18 mouse cellular contexts compared by ENCODE assay signal in genomic region chr3:108022650-108023049, GRCm38 (mm10). TPM values are rescaled to one million over a fixed set of nuclear protein-coding genes. Genes with fewer than 3 reads are reported as not detected.
DNase-seq lines count a peak whose midpoint lies in the region; ATAC-seq and TF ChIP-seq lines count a peak whose summit lies in the region.
"Had no signal": no experiment of that assay in that cellular context is flagged by ENCODE, and none has a peak within 500 bp of the region (broad histone marks: within the 10 kb centered on the region; RNA-seq: fewer than 3 reads in every experiment).

No protein-coding gene starts in this region.

- no peak overlapping the region for H3K27ac ChIP-seq in embryonic facial prominence, embryonic 14.5 days (replicated peaks; ENCODE audit: low read depth, low read length)
- H3K27ac ChIP-seq in embryonic facial prominence, embryonic 10.5 days (replicated peaks): no peak overlapping the region
- H3K27ac ChIP-seq in liver, adult 2 months (replicated peaks; ENCODE audit: insufficient read depth, low read depth, low read length): no peak overlapping the region
- H3K27ac ChIP-seq: limb, embryonic 13.5 days had no signal

- no peak for TF ChIP-seq CTCF in lung, adult 2 months (IDR thresholded peaks at IDR 0.05; ENCODE audit: insufficient read depth, low read length)
- no peak for TF ChIP-seq CTCF in liver, adult 2 months (IDR thresholded peaks at IDR 0.05; ENCODE audit: low read depth, low read length)

- no peak overlapping the region for H3ac ChIP-seq in myocyte (ENCODE audit: control insufficient read depth, insufficient read length)

- H3K4me1 ChIP-seq in embryonic facial prominence, embryonic 14.5 days (ENCODE audit: control insufficient read depth, insufficient read depth, low read length): peaks cover 8% of the 10 kb centered on the region
- peaks cover 6% of the 10 kb centered on the region for H3K4me1 ChIP-seq in embryonic facial prominence, embryonic 10.5 days
- H3K4me1 ChIP-seq in lung, adult 2 months (ENCODE audit: control insufficient read depth, insufficient read depth, low read length): peaks cover 7% of the 10 kb centered on the region
- H3K4me1 ChIP-seq in liver, adult 2 months (ENCODE audit: control insufficient read depth, insufficient read depth, low read length): peaks cover 28% of the 10 kb centered on the region

- no peak overlapping the region for H3K4me3 ChIP-seq in embryonic facial prominence, embryonic 14.5 days (ENCODE audit: low read depth, low read length)
- no peak overlapping the region for H3K4me3 ChIP-seq in embryonic facial prominence, embryonic 10.5 days
- H3K4me3 ChIP-seq in lung, adult 2 months (replicated peaks; ENCODE audit: extremely low read depth, low read depth, low read length): no peak overlapping the region
- H3K4me3 ChIP-seq in liver, adult 2 months (ENCODE audit: insufficient read depth, low read depth, low read length): no peak overlapping the region
- no peak overlapping the region for H3K4me3 ChIP-seq in myocyte
- H3K4me3 ChIP-seq: limb, embryonic 13.5 days had no signal

- H3K9me3 ChIP-seq in embryonic facial prominence, embryonic 14.5 days (ENCODE audit: control insufficient read depth, low read length): no peaks in the 10 kb centered on the region
- H3K9me3 ChIP-seq in embryonic facial prominence, embryonic 10.5 days: no peaks in the 10 kb centered on the region
- H3K9me3 ChIP-seq: limb, embryonic 13.5 days had no signal

- H3K4me2 ChIP-seq in embryonic facial prominence, embryonic 14.5 days (ENCODE audit: low read depth, low read length): no peak overlapping the region
- H3K4me2 ChIP-seq in myocyte (ENCODE audit: low read depth): no peak overlapping the region
- H3K4me2 ChIP-seq: limb, embryonic 13.5 days had no signal

- H3K9ac ChIP-seq in embryonic facial prominence, embryonic 14.5 days (ENCODE audit: low read depth, low read length): no peak overlapping the region
- H3K9ac ChIP-seq in liver, adult 2 months (ENCODE audit: low read depth, low read length): no peak overlapping the region
- H3K9ac ChIP-seq: limb, embryonic 13.5 days had no signal

- no peaks in the 10 kb centered on the region for H3K27me3 ChIP-seq in embryonic facial prominence, embryonic 14.5 days (replicated peaks; ENCODE audit: control insufficient read depth, insufficient read depth, low read length)
- 0 out of 2 replicates have a peak, but pooled peaks cover 3% of the 10 kb centered on the region for H3K27me3 ChIP-seq in embryonic facial prominence, embryonic 10.5 days (replicated peaks; ENCODE audit: low read depth, poor library complexity, severe bottlenecking)
- H3K27me3 ChIP-seq in liver, adult 2 months (ENCODE audit: control insufficient read depth, insufficient read depth, low read length): no peaks in the 10 kb centered on the region
- H3K27me3 ChIP-seq in myocyte (ENCODE audit: control insufficient read depth, insufficient read depth, insufficient read length): peaks cover 17% of the 10 kb centered on the region
- H3K27me3 ChIP-seq: limb, embryonic 13.5 days had no signal

- H3K36me3 ChIP-seq in embryonic facial prominence, embryonic 14.5 days (ENCODE audit: control insufficient read depth, insufficient read depth, low read length): no peaks in the 10 kb centered on the region
- H3K36me3 ChIP-seq in embryonic facial prominence, embryonic 10.5 days (replicated peaks): no peaks in the 10 kb centered on the region
- no peaks in the 10 kb centered on the region for H3K36me3 ChIP-seq in liver, adult 2 months (ENCODE audit: control insufficient read depth, insufficient read depth, low read length)
- no peaks in the 10 kb centered on the region for H3K36me3 ChIP-seq in myocyte (ENCODE audit: control insufficient read depth, insufficient read depth)
- H3K36me3 ChIP-seq: limb, embryonic 13.5 days had no signal

- H3K79me2 ChIP-seq in liver, adult 2 months (ENCODE audit: control insufficient read depth, insufficient read depth, low read length): no peaks in the 10 kb centered on the region
- no peaks in the 10 kb centered on the region for H3K79me2 ChIP-seq in myocyte (ENCODE audit: control insufficient read depth, insufficient read depth)

- no peak for TF ChIP-seq POLR2A in lung, adult 2 months (IDR thresholded peaks at IDR 0.05; ENCODE audit: borderline replicate concordance, extremely low read depth, low read depth, low read length)
- no peak for TF ChIP-seq POLR2A in liver, adult 2 months (IDR thresholded peaks at IDR 0.05; ENCODE audit: extremely low read depth, insufficient read depth, low read length)
- no peak for TF ChIP-seq POLR2A in myocyte (IDR thresholded peaks at IDR 0.05; ENCODE audit: insufficient read length, low read depth)

- no peak for ATAC-seq in embryonic facial prominence, embryonic 14.5 days (ENCODE audit: low read depth)
- ATAC-seq in inflammation-experienced regulatory T-cells, adult 6 months: no peak
- ATAC-seq: activated CD4-positive, CD25-positive, alpha-beta regulatory T cell, adult 4 months had no signal

- peak; percentile 16 for DNase-seq in embryonic facial prominence, embryonic 14.5 days (ENCODE audit: low spot score)
- DNase-seq in embryonic facial prominence, embryonic 10.5 days (ENCODE audit: low spot score): no peak
- peak; percentile 76 to 81 for DNase-seq in lung, adult 18-20 months
- no peak for DNase-seq in lung, adult 2 months
- DNase-seq in liver, adult 2 months (ENCODE audit: extremely low read depth, low read depth, low spot score): peak; percentile 87
- no peak for DNase-seq in layer of hippocampus, postnatal 36 days
- DNase-seq: kidney, postnatal 14 days; right cerebral cortex, postnatal 25 days; thymus, postnatal 36 days had no signal

- WGBS in embryonic facial prominence, embryonic 14.5 days: 72% methylated on average over 6 of the region's 6 CpGs
- WGBS in embryonic facial prominence, embryonic 10.5 days: 87% methylated on average over 6 of the region's 6 CpGs
- 30% methylated on average over 6 of the region's 6 CpGs for WGBS in lung, adult 2 months
- WGBS in liver, adult 2 months: 15% methylated on average over 6 of the region's 6 CpGs

TF ChIP-seq in myocyte, 11 proteins besides CTCF, POLR2A, EP300 and RAD21:
- TF ChIP-seq SRF (IDR thresholded peaks at IDR 0.05; ENCODE audit: control insufficient read depth, insufficient read length, low read depth): no peak
- no peak for TF ChIP-seq MYOD1 (IDR thresholded peaks at IDR 0.05; ENCODE audit: control insufficient read depth in 1 of 3, insufficient read length in 2 of 3, low read depth in 2 of 3)
- TF ChIP-seq USF1 (IDR thresholded peaks at IDR 0.05; ENCODE audit: low read depth): no peak
- TF ChIP-seq TCF12 (IDR thresholded peaks at IDR 0.05; ENCODE audit: insufficient read depth, poor library complexity, severe bottlenecking): no peak
- 0 out of 2 replicates have a peak, but pooled peaks have one; percentile 18 for TF ChIP-seq CEBPB (IDR thresholded peaks at IDR 0.05; ENCODE audit: insufficient read depth, poor library complexity, severe bottlenecking)
- no peak for TF ChIP-seq TCF3 (IDR thresholded peaks at IDR 0.05; ENCODE audit: insufficient read length, low read depth)

RNA-seq across cellular contexts. Expression of gene Gstm1, which starts 4.9 kb away (rescaled TPM):
- polyA plus RNA-seq in embryonic facial prominence, embryonic 14.5 days (2014; fragmentation: Nextera tagmentation; extraction: Ambion mirVana): 223 and 225 TPM in 2 replicates
- polyA plus RNA-seq in embryonic facial prominence, embryonic 10.5 days (2016; fragmentation: Nextera tagmentation; extraction: Ambion mirVana): 32.4 and 35.2 TPM in 2 replicates
- polyA plus RNA-seq in lung, adult 2 months (2012; rRNA removed): 1,241 and 1,426 TPM in 2 replicates
- total RNA-seq in liver, adult 2 months (2014; rRNA removed): 474 and 907 TPM in 2 replicates
- polyA plus RNA-seq in liver, adult 2 months (2012; rRNA removed): 5,254 and 6,847 TPM in 2 replicates
- polyA plus RNA-seq in myocyte (2012; fragmentation: generic; extraction: Trizol): 42.0 TPM
- total RNA-seq in layer of hippocampus, postnatal 36 days (2021): 100 to 1,000 TPM; 311 to 336 TPM
- polyA plus RNA-seq in inflammation-experienced regulatory T-cells, adult 6 months (2017; shearing (Covaris generic)): 1 to 10 TPM; 1.1 to 2.7 (median 1.4) TPM

RNA-seq across cellular contexts. Expression of gene Gstm4, which starts 22.0 kb away (rescaled TPM):
- polyA plus RNA-seq in embryonic facial prominence, embryonic 14.5 days (2014; fragmentation: Nextera tagmentation; extraction: Ambion mirVana): 14.1 and 14.2 TPM in 2 replicates
- 12.9 and 13.2 TPM in 2 replicates for polyA plus RNA-seq in embryonic facial prominence, embryonic 10.5 days (2016; fragmentation: Nextera tagmentation; extraction: Ambion mirVana)
- polyA plus RNA-seq in lung, adult 2 months (2012; rRNA removed): 11.7 and 17.9 TPM in 2 replicates
- 19.8 and 26.5 TPM in 2 replicates for total RNA-seq in liver, adult 2 months (2014; rRNA removed)
- polyA plus RNA-seq in liver, adult 2 months (2012; rRNA removed): 86.0 and 98.9 TPM in 2 replicates
- polyA plus RNA-seq in myocyte (2012; fragmentation: generic; extraction: Trizol): 0.52 TPM
- total RNA-seq in layer of hippocampus, postnatal 36 days (2021): 10 to 100 TPM; 11.3 to 12.4 TPM
- polyA plus RNA-seq in inflammation-experienced regulatory T-cells, adult 6 months (2017; shearing (Covaris generic)): 1 to 10 TPM; 3.1 to 5.5 (median 5.0) TPM

RNA-seq across cellular contexts. Expression of gene Gstm2, which starts 36.4 kb away (rescaled TPM):
- 60.5 and 64.7 TPM in 2 replicates for polyA plus RNA-seq in embryonic facial prominence, embryonic 14.5 days (2014; fragmentation: Nextera tagmentation; extraction: Ambion mirVana)
- 21.0 and 21.8 TPM in 2 replicates for polyA plus RNA-seq in embryonic facial prominence, embryonic 10.5 days (2016; fragmentation: Nextera tagmentation; extraction: Ambion mirVana)
- polyA plus RNA-seq in lung, adult 2 months (2012; rRNA removed): 183 and 285 TPM in 2 replicates
- total RNA-seq in liver, adult 2 months (2014; rRNA removed): 79.1 and 88.5 TPM in 2 replicates
- 222 and 270 TPM in 2 replicates for polyA plus RNA-seq in liver, adult 2 months (2012; rRNA removed)
- 17.1 TPM for polyA plus RNA-seq in myocyte (2012; fragmentation: generic; extraction: Trizol)
- total RNA-seq in layer of hippocampus, postnatal 36 days (2021): 1 to 10 TPM; 3.1 to 3.6 TPM
- polyA plus RNA-seq in inflammation-experienced regulatory T-cells, adult 6 months (2017; shearing (Covaris generic)): not detected
- total RNA-seq: MEL had no signal
- polyA plus RNA-seq: activated CD4-positive, CD25-positive, alpha-beta regulatory T cell, adult 4 months had no signal

RNA-seq across cellular contexts. Expression of gene Gstm3, which starts 53.6 kb away (rescaled TPM):
- polyA plus RNA-seq in embryonic facial prominence, embryonic 14.5 days (2014; fragmentation: Nextera tagmentation; extraction: Ambion mirVana): 0.17 TPM in 1 of 2 replicates, not detected in the other
- polyA plus RNA-seq in embryonic facial prominence, embryonic 10.5 days (2016; fragmentation: Nextera tagmentation; extraction: Ambion mirVana): not detected in 2 replicates
- polyA plus RNA-seq in lung, adult 2 months (2012; rRNA removed): 0.65 and 3.1 TPM in 2 replicates
- 34.1 and 107 TPM in 2 replicates for total RNA-seq in liver, adult 2 months (2014; rRNA removed)
- 145 and 164 TPM in 2 replicates for polyA plus RNA-seq in liver, adult 2 months (2012; rRNA removed)
- not detected for polyA plus RNA-seq in myocyte (2012; fragmentation: generic; extraction: Trizol)
- total RNA-seq in layer of hippocampus, postnatal 36 days (2021): not detected
- polyA plus RNA-seq in inflammation-experienced regulatory T-cells, adult 6 months (2017; shearing (Covaris generic)): not detected
- total RNA-seq: common myeloid progenitor, adult 5-6 weeks; megakaryocyte-erythroid progenitor cell, adult 5-6 weeks; MEL had no signal
- polyA plus RNA-seq: activated CD4-positive, CD25-positive, alpha-beta regulatory T cell, adult 4 months; C2C12; heart, postnatal 0 days; limb, embryonic 13.5 days had no signal

Comparison
In these comparisons a context has a peak if more than half of its experiments do, and no peak if none do; other contexts are left out.
1. DNase-seq: peak in embryonic facial prominence, embryonic 14.5 days (single experiment), lung, adult 18-20 months (2 of 2) and liver, adult 2 months (single experiment); none in embryonic facial prominence, embryonic 10.5 days (single experiment), lung, adult 2 months (single experiment) and layer of hippocampus, postnatal 36 days (0 of 2).
2. RNA of gene Gstm2, which starts 36.4 kb away (polyA plus RNA-seq): 183 to 285 TPM in lung, adult 2 months, 222 to 270 TPM in liver, adult 2 months, 60.5 to 64.7 TPM in embryonic facial prominence, embryonic 14.5 days, 21.0 to 21.8 TPM in embryonic facial prominence, embryonic 10.5 days and 17.1 TPM in myocyte (single experiment); not detected in inflammation-experienced regulatory T-cells, adult 6 months; every median in the first group is over 10 times any median in the second.